Mouse (Mus musculus): ENCODE measurements at regions not wholly inside any gene's neighbourhood (a gene's known extent, or its start where the extent isn't known, plus 50 kb on each side); places are given as distances from the start of the nearest gene placed in this dataset.
"Not testable (repeated sequence)": the region's sequence is repeated elsewhere in the genome, so short reads cannot be mapped to it uniquely, and the experiment has no call there.

GRCm38 (mm10) chr2:133748493-133748892, 196.5 kb downstream of the Bmp2 start:
- DNase-seq = no peak

- DNase-seq = no peak
Observed at GRCm38 (mm10) chr2:133749846-133750637, 198.1 kb downstream of the Bmp2 start.

GRCm38 (mm10) chr2:133754088-133754487, 202.1 kb downstream of the Bmp2 start:
- DNase-seq = no peak

GRCm38 (mm10) chr2:133761496-133761895, 209.5 kb downstream of the Bmp2 start:
- DNase-seq = peak; percentile 7

- no peak for DNase-seq
Observed at GRCm38 (mm10) chr2:133768546-133768945, 216.6 kb downstream of the Bmp2 start.

GRCm38 (mm10) chr2:133783588-133784342, 231.8 kb downstream of the Bmp2 start:
- no peak for DNase-seq

- no peak for DNase-seq
Observed at GRCm38 (mm10) chr2:133791031-133791430, 239.1 kb downstream of the Bmp2 start.

GRCm38 (mm10) chr2:133793293-133793692, 241.3 kb downstream of the Bmp2 start:
- DNase-seq = peak; percentile 25

GRCm38 (mm10) chr2:133802666-133803065, 250.7 kb downstream of the Bmp2 start:
- DNase-seq = no peak

- DNase-seq = no peak
Observed at GRCm38 (mm10) chr2:133821418-133821817, 269.5 kb downstream of the Bmp2 start.

GRCm38 (mm10) chr2:133829406-133829805, 277.4 kb downstream of the Bmp2 start:
- DNase-seq = no peak

GRCm38 (mm10) chr2:133850485-133850884, 298.5 kb downstream of the Bmp2 start:
- DNase-seq = no peak

- not testable (repeated sequence) for DNase-seq
Observed at GRCm38 (mm10) chr2:133874982-133875381, 323.0 kb downstream of the Bmp2 start.

GRCm38 (mm10) chr2:133883682-133884081, 331.7 kb downstream of the Bmp2 start:
- no peak for DNase-seq

- no peak for DNase-seq
Observed at GRCm38 (mm10) chr2:133906269-133906668, 354.3 kb downstream of the Bmp2 start.
